Mouse (Mus musculus): Measurements from ENCODE around the gene Ncor2.

DNA sequence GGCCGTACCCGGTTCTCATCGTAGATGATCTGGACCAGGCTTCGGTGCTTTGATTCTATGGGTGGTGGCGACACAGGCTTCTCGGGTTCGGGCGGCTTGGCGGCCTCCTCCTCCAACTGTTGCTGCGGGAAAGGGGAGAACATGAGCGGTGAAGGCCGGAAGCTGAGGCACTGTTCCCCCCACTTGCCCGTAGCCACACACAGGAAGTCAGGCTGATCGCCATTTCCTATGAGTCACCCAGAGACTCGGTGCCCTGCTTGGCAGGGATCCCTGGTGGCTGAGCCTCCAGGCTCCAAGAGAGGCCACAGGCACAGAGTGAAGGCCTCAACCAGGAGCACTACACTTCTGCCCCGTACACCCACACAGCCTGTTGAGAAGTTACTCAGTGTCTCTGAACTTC, 72.8 kb downstream of the Ncor2 start:
- no peak for TF ChIP-seq CHD2 (IDR thresholded peaks at IDR 0.05; ENCODE audit: low read depth, low read length)
- no peak for TF ChIP-seq HCFC1 (IDR thresholded peaks at IDR 0.05; ENCODE audit: borderline replicate concordance, insufficient read depth, low read length)
- TF ChIP-seq ZNF384 (IDR thresholded peaks at IDR 0.05; ENCODE audit: low read depth, low read length): no peak
- no peak for TF ChIP-seq ZC3H11A (IDR thresholded peaks at IDR 0.05; ENCODE audit: borderline replicate concordance, low read depth, low read length)
- TF ChIP-seq MAFK (IDR thresholded peaks at IDR 0.05; ENCODE audit: insufficient read depth, low read depth, low read length): no peak
